Mouse (Mus musculus) retina, adult 2 months (tissue): ENCODE data around the gene Ninj1.

Source experiments
- DNase-seq: peaks from one replicate; pipeline ENCODE4 v3.0.0-alpha.2; 2012; ENCODE audit warnings: low read depth, low spot score

Ninj1 gene

GRCm38 (mm10) chr13:49196211-49196610 lies 8.9 kb downstream of the Ninj1 start:
- DNase-seq = no peak

- DNase-seq = no peak
Observed at GRCm38 (mm10) chr13:49196766-49197165, 9.5 kb downstream of the Ninj1 start.

GRCm38 (mm10) chr13:49198734-49199133 lies 11.4 kb downstream of the Ninj1 start:
- DNase-seq = no peak

DNA sequence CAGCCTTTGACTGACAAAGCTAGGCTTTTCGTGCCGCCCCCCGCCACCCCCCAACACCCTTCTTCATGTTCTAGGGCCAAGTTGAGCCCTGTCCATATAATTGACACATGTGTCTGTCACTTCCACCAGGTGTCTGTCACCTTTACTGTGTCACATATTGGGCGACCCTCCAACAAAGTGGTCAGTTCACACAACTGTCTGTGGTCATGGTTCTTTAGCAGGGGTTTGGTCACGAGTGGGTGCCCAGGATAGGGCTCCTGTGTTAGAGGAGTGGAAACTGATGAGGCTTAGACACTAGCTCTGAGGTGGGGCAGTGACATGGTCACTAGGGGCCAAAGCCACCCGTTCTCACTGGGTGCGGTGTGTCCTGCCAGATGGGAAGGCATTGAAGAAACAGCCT lies 12.6 kb downstream of the Ninj1 start:
- no peak for DNase-seq

DNA sequence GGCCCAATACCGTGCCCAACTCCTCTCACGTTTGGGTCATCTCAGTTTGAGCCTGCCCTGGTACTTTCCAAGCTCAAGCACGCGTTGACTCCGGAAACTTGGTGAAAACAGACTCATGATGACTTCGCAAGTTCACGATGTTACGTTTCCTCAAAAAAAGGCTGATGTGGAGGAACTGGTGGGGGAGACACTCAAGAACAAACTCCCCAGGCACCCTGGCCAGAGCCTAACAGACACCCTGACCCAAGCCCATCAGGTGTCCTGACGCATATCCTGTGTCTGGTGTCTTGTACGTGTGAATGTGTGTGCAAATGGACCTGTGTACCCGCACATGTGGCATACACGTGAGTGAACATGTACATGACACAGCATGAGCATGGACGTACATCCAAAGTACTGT lies 13.4 kb downstream of the Ninj1 start:
- DNase-seq = no peak

DNA sequence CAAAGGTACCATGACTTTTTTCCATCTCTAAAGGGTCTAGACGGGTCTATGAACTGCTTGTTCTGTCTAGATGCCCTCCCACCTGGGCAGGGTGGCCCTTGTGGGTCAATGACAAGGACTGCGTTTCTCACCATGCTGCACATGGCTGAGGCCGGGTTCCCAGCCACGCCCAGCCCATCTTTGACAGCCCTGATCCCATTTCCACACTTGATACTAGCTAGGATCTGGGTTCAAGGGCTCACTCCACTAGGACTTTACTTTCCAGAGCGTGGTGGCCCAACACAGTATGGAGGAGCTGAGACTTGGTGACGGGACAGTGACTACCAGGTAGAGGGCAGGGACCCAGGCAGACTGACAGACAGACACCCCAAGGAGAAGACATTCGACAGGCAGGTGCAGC lies 15.3 kb downstream of the Ninj1 start:
- no peak for DNase-seq

DNA sequence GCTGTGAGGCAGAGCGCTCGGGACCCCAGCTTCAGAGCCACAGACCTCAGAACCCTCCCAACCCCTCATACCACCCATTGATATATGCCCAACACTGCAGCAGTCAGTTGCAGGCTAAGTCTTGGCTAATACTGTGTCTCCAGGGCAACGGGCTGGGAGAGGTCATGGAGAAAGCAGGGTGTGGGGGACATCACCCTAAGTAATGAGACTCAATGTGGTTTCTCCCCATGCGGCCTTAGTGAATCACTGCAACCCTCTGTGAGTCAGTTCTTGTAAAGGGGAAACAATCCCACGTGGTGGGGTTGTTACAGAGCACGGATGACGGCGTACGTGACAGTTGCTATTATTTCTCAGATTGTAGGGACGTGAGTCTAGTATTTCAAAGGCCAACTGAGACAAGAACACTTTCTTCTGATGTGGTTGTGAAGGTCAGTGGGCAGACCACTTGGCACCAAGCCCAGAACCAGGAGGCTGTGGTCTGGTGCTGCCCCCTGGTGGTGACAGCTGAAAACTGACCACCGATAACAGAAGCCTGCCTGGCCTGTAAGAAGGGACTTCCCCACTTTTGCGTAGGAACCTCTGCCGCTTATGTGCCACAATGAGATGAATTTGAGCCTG lies 18.2 kb downstream of the Ninj1 start:
- DNase-seq = peak; percentile 52

DNA sequence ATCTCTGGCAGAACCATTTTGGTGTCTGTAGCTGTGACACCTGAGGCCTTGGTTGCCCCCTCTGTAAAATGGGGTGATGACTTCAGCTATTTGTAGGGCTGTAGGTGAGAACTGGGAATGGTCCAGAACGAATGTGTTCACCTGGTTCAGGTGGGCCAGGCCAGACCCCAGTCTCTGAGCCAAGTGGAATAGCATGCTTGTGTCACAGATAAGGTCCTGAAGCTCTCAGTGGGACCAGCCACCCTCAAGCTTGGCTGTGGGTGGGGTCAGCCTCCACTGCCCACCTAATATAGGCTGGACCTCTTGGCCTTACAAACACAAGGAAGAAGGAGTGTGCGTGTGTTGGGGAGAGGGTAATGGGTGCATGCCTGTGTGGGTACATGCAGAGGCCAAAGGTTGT lies 19.1 kb downstream of the Ninj1 start:
- no peak for DNase-seq

DNA sequence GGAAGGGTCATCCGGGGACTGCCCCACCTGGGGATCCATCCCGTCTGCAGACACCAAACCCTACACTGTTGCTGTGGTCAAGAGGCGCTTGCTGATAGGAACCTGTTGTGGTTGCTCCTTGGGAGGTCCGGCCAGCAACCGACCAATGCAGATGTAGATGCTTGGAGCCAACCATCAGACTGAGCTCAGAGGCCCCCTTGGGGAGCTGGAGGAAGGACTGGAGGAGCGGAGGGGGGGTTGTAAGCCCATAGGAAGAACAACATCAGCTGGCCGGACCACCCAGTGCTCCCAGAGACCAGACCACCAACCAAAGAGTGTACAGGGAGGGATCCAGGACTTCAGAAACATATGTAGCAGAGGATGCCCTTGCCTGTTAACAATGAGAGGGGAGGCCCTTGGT lies 22.0 kb downstream of the Ninj1 start:
- no peak for DNase-seq

DNA sequence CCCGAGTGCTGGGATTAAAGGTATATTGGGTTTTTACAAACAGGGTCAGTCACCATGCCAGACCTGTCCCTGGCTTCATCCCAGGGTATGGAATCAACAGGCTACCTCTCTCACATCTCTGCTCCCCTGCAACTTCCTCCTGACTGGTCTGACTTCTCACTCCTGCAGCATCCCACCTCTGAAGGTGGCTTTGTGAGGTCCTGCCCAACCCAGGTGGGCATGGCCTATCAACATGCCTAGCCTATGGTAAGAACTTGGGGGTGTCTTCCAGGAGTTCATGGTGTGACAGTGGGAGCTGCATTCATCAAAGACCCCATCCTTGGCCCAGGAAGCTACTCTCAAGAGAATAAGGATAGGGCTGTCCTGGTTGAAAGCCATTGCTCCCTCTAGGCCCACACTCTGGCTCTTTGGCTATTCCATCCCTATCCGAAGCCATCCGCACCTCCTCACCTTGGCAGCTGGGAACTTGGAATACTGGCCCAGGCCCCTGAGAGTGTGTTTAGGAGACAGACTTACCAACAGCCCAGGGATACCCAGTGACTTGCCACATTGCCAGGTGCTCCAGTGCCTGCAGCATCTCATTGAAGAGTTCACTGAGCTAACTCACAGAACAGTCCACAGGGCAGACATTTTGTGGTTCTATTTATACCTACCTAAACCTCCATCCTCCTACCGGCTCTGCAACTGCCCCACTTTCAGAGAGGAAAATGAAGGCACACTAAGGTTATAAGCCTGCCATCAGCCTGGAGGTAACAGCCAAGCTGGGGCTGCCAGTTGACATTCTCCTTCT lies 25.6 kb downstream of the Ninj1 start:
- DNase-seq = no peak

DNA sequence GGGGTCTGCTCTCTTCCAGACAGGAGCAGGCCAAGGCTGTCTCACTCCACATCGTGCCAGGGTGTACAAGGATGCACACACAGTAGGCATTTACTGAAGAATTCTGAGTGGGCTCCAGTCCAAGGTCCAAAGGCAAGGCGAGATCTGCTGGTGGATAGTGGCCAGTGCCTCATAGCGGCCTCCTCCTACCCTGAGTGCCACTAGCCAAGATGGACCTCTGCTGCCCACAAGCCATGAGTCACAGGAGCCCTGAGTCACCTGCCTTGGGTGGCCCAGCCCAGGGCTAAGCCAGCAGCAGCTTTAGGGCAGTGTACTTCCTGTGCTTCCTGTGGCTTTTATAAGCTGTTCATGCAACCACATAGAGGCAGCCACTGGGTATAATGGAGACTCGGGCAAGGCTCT lies 26.2 kb downstream of the Ninj1 start:
- DNase-seq = no peak

DNA sequence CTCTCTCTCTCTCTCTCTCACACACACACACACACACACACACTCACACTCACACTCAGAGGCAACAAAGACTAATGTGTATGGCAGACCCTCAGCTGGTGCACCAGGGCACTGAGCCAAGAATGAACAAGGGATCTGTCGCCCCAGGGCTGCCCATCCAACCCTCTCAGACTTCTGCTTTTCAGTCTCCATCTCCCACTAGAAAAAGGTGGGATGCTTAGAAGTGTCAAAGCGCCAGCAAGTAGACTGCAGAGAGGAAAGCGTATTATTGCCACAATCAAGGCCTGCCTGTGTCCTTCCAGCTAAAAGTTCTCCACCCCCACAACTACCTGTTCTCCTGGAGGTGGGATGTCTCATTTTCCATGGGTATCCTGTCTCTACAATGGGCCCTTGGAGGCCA lies 27.2 kb downstream of the Ninj1 start:
- no peak for DNase-seq

DNA sequence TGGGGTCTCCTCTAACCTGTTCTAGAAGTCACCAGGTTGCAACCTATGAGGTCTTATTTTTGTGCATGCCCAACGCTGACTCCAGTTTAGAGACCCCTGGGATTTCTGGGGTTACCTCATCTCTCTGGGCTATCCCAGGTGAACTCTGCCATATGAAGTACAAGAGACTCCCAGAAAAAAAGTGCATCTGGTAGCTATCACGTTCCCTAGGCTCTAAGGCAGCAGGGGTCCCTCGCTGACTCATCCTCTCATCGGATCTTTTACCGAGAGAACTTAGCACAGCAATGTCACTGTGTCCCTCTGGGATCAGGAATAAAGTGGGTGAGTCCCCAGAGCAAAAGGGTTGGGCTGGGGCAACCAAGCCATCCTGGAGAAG lies 27.8 kb downstream of the Ninj1 start:
- DNase-seq = no peak

DNA sequence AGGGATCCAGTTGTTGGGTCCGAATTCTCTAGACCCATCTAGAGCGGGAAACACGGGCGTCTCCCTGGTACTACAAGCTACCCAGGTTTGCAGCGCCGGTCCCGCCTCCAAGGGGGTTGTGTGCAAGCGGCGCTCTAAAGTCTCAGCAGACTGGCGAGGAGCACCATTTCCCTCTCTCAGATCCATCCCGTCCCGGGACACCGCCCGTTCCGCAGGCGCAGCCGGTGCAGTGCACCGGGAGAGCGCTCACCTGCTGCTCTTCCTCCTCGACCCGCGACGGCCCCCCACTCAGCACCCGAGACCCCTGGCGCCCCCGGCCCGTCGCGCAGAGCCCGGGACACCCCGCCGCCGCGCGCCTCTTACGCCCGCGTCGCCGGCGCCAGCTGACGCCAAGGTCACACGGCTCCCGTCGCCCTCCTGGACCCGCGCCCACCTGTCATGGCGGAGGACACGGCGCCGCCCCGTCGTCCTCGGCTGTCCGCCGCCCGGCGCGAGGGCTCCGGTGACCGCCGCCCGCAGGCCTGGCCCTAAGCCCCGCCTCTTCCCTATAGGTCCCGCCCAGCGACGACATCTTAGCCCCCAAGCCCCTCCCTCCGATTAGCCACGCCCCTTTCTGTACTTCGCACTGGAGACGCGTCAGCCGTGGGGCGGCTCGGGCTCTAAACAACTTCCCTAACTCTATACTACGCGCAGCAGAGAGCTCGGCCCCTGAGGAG lies 28.4 kb downstream of the Ninj1 start, which contains the start of gene Card19:
Card19 (minus strand) TSS at position 534 of the 716 bp plus-strand sequence.
- DNase-seq = peak; percentile 89

- DNase-seq = no peak
Observed at GRCm38 (mm10) chr13:49216220-49216552, 28.9 kb downstream of the Ninj1 start.

GRCm38 (mm10) chr13:49216808-49217561 lies 29.7 kb downstream of the Ninj1 start:
- DNase-seq = no peak

DNA sequence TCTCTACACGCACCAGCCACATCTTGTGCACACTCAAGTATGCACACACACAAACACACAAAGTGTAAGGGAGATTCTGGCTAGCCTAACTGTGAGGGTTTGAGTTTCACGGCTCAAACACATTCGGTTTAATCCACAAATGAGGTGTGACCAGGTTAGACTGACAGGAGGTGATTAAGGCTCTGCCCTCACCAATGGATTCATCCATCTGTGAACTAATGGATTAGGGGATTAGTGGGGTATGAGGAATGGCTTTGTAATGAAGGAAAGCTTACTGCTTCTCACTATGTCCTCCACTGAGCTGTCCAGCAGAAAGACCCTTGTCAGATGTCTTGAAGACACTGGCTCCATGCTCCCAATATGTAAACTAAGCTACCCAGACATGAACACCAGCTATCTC lies 31.4 kb downstream of the Ninj1 start:
- DNase-seq = peak; percentile 61

DNA sequence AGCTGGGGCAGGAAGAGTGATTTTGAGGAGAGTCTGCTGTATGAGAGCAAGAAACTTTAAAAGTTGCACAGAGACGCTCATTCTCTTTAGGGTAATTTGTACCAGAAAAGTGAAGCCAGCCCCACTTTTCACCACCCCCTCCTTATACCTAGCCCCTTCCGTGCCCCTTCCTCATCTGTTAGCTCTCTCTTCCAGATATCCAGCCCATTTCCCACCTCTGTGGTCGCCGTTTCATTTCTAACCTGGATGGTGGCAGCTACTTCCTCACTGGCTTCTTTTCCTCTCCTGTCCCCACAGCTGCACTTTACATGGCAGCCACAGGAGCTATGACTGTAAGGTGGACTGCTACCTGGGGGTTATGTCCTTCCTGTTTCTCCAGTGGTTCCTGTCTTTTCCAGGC lies 32.1 kb downstream of the Ninj1 start:
- no peak for DNase-seq

DNA sequence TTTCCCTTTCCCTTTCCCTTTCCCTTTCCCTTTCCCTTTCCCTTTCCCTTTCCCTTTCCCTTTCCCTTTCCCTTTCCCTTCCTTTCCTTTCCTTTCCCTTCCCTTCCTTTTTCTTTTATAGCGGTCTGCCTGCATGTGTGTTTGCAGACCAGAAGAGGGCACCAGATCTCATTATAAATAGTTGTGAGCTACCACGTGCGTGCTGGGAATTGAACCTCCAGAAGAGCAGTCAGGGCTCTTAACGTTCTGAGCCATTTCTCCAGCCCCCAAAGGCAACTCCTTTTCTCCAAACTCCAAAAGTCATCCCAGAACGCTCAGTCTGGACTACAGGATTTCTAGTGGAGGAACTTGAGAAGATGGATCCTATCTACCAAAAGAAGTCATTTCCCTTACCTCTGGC lies 33.6 kb downstream of the Ninj1 start:
- no peak for DNase-seq

GRCm38 (mm10) chr13:49224314-49224713 lies 37.0 kb downstream of the Ninj1 start:
- no peak for DNase-seq

DNA sequence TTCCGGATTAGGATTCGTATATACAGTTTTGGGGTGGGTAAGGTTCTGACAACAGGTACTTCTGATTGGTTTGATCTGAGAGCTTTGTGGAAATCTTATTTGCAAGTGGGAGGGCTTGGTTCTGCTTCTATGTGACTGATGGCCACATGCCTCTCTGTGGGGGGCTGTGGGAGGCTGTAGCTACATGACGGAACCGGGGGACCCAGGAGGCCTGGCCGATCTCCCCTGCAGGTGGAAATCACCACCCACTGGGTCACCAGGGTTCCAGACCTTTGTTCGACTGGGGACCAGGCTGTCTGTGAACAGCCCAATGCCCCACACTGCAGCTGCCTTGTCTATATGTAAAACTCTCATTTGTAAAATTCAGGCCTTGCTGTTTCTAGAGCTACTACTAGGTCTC lies 37.4 kb downstream of the Ninj1 start:
- no peak for DNase-seq

DNA sequence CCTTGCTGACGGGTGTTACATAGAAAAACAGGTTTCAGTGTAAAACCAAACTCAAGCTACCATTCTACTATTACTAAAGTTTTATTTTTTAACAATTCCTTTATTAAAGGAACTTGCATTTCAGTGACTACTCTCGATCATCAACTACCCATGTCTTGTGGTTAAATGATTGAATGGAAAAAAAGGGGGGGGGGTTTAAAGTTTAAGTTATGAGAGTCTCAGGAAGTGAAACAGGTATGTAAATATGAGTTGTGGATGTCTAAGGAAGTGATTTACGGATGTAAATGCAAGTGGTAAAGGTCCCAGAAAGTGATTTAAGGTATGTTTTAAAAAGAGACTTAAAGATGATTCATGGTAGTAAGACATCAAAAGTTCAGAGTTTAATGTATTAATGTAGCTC lies 37.9 kb downstream of the Ninj1 start:
- no peak for DNase-seq
